Mouse (Mus musculus) hindbrain, embryonic 10.5 days (tissue): ENCODE measurements at regions not wholly inside any gene's neighbourhood (a gene's known extent, or its start where the extent isn't known, plus 50 kb on each side); places are given as distances from the start of the nearest gene placed in this dataset.

Source experiments
- DNase-seq: peaks from one replicate; pipeline ENCODE4 v3.0.0-alpha.2; 2017; ENCODE audit warnings: low spot score
- H3K27ac ChIP-seq: fragments of 300-500 bp; sonication (generic); 2 replicates; pipeline ENCODE4 v1.5.1; 2016; ENCODE audit warnings: mild to moderate bottlenecking, moderate library complexity
- H3K27me3 ChIP-seq: fragments of 300-500 bp; sonication (generic); 2 replicates; pipeline ENCODE4 v1.6.1; 2016; ENCODE audit warnings: mild to moderate bottlenecking; ENCODE audit not compliant: poor library complexity, insufficient read depth, severe bottlenecking
- H3K36me3 ChIP-seq: fragments of 300-500 bp; sonication (generic); 2 replicates; pipeline ENCODE4 v1.6.1; 2016; ENCODE audit warnings: mild to moderate bottlenecking, moderate library complexity
- H3K4me1 ChIP-seq: fragments of 300-500 bp; sonication (generic); replicated peaks from 2 replicates; pipeline ENCODE4 v1.6.1; 2016; ENCODE audit warnings: mild to moderate bottlenecking
- H3K4me3 ChIP-seq: fragments of 300-500 bp; sonication (generic); 2 replicates; pipeline ENCODE4 v1.5.1; 2016; ENCODE audit warnings: mild to moderate bottlenecking, moderate library complexity
- H3K9me3 ChIP-seq: fragments of 300-500 bp; sonication (generic); 2 replicates; pipeline ENCODE4 v1.6.1; 2016; ENCODE audit warnings: mild to moderate bottlenecking, moderate library complexity
- WGBS: fragments of 180-500 bp; shearing (Covaris S2); methylation state at CpG from one replicate; pipeline ENCODE4 v1.1.7; 2016; 5-methylcytosine and 5-hydroxymethylcytosine counted together

DNA sequence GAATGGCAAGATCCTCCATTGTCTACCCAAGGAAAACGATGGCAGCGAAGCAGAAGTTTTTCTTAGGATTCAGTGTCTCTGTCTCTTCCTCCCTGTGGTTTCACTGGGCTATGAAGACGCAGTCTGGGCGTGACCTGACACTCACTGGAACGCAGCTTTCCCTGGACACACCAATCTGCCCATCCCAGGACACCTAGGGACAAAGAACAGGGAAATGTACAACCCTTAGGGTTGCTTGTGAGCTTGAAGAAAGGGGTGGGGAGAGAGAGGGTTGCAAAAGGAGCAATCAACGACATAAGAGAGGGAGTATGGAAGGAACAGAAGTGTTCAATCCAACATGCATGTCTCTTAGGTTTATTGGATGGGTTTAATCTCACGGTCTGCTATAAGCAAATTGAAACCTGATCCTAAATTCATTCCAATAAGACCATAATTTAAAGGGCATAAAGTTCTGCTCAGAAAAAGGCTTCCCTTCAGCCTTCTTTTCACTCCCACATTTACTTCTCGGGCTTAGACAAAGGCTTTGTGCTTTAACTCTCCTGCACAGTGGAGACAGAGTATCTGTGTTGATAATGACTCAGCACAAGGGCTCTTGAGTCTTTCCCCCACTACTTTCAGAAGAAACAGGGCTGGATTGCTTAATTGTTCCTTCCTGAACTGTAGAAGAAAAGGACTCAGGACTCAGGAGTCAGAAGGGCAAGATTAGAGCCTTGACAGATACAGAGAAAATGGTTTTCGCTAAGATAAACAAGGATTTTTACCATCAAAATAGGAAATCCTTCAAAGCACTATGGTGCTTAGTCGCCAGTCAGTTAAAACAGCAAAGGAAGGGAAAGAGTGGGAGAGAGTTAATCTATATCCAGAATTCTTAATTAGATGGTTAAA lies 147.3 kb upstream of the Cited2 start:
- Histone ChIP-seq H3K36me3 (no peaks in the 10 kb centered on the region), H3K27me3 (no peaks in the 10 kb centered on the region), H3K9me3 (no peaks in the 10 kb centered on the region), H3K4me3 (no peak overlapping the region), H3K4me1 (peaks cover 17% of the 10 kb centered on the region), H3K27ac (peak overlapping the region; percentile 69)
- WGBS = 62% methylated on average over 10 of the region's 10 CpGs
- DNase-seq = no peak

DNA sequence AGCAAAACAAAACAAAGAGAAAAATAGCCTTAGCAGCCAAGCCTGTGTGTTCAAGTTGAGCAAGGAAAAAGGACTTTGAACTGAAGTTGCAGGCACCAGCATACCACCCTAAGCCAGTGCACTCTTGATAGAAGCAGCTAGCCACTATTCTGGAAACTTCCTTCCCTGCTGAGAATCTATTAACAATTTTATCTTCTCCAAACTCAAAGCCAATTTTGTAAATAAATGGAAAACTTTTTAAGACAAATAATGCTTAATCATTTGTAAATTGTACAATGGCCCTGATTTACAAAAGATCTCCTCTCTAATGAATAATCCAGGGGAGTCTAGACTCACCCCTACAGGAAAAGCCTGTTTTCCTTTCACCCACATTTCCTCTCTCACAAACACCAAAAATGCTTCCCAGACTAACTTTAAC lies 146.7 kb upstream of the Cited2 start:
- no peak overlapping the region for H3K4me3 ChIP-seq
- H3K9me3 ChIP-seq = no peaks in the 10 kb centered on the region
- DNase-seq = no peak
- H3K27me3 ChIP-seq = no peaks in the 10 kb centered on the region
- H3K36me3 ChIP-seq = no peaks in the 10 kb centered on the region
- peaks cover 17% of the 10 kb centered on the region for H3K4me1 ChIP-seq
- H3K27ac ChIP-seq = 0 out of 2 replicates have a peak overlapping the region, but pooled peaks have one; percentile 69

DNA sequence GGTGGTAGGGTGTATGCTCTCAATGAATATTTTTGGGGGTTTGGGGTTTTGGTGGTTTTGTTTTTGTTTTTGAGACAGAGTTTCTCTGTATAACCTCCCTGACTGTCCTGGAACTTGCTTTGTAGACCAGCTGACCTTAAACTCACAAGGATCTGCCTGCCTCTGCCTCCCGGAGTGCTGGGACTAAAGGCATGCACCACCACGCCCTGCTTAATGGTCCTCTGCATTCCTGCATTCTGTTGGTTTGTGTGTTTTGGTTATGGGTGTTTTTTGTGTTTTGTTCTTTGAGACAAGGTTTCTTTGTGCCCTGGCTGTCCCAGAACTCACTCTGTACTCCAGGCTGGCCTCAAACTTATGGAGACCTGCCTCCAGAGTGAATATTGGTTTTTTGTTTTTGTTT lies 143.6 kb upstream of the Cited2 start:
- H3K4me3 ChIP-seq = no peak overlapping the region
- no peaks in the 10 kb centered on the region for H3K27me3 ChIP-seq
- peaks cover 17% of the 10 kb centered on the region for H3K4me1 ChIP-seq
- no peaks in the 10 kb centered on the region for H3K36me3 ChIP-seq
- H3K9me3 ChIP-seq = no peaks in the 10 kb centered on the region
- no peak overlapping the region for H3K27ac ChIP-seq
- DNase-seq = no peak
- WGBS = 76% methylated on average over 2 of the region's 2 CpGs

DNA sequence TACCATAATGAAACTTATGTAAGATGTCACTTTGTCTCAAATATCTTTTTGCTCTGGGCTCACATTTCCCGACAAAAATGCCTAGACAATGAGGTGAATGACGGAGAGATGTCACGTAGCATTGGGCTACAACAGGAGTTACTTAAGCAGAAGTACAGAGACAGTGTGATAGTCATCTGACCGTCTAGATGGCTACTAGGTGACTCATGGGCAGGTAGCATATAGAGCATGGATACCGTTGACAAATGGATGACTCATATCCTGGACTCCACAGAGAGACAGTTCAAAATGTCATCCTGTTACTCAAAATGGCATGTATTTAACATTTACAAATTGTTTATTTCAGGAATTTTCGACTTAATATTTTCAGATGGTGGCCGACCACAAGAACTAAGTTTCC lies 138.2 kb upstream of the Cited2 start:
- no peaks in the 10 kb centered on the region for H3K27me3 ChIP-seq
- no peak for DNase-seq
- WGBS = 86% methylated on average over 7 of the region's 7 CpGs
- no peaks in the 10 kb centered on the region for H3K36me3 ChIP-seq
- no peaks in the 10 kb centered on the region for H3K9me3 ChIP-seq
- no peak overlapping the region for H3K27ac ChIP-seq
- no peak overlapping the region for H3K4me3 ChIP-seq
- no peaks in the 10 kb centered on the region for H3K4me1 ChIP-seq

DNA sequence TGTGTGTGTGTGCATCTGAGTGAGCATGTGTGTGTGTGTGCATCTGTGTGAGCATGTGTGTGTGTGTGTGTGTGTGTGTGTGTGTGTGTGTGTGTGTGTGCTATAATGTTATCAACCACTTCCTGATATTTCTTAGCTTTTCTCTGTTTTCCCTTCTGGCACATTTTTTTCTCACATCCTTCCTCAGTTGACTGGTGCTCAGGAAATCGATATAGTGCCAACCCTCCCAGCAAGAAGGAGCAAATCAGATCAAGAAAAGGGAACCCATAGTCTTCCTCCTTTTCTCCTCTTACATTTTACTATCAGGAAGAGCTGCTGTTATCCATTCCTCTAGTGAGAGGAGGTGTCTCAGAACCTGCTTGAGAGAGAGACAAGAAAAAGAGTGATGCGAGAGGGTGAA lies 136.1 kb upstream of the Cited2 start:
- H3K4me1 ChIP-seq = no peaks in the 10 kb centered on the region
- no peaks in the 10 kb centered on the region for H3K27me3 ChIP-seq
- no peaks in the 10 kb centered on the region for H3K9me3 ChIP-seq
- no peaks in the 10 kb centered on the region for H3K36me3 ChIP-seq
- no peak overlapping the region for H3K27ac ChIP-seq
- H3K4me3 ChIP-seq = no peak overlapping the region
- no peak for DNase-seq
- WGBS = 96% methylated on average over 2 of the region's 2 CpGs

DNA sequence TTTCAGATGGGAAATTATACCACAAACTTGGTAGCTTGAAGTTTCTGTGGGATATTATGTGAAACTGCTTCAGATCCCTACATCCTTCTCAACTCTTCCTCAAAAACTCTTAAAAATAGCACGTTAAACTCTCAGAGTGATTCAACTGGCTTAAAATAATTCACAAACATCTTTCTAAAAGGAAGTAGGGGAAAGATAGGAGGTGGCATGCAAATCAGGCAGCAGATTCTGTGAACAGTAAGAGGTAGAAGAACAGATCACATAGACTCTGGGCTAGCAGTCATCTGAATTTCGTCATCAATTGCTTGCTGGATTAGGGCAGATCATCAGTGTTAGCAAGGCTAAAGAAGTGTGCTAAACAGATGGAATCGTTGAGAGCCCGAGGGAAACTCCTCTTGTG lies 133.9 kb upstream of the Cited2 start:
- WGBS = 85% methylated on average over 4 of the region's 4 CpGs
- DNase-seq = no peak
- Histone ChIP-seq H3K4me1 (no peaks in the 10 kb centered on the region), H3K4me3 (no peak overlapping the region), H3K9me3 (no peaks in the 10 kb centered on the region), H3K27ac (no peak overlapping the region), H3K27me3 (no peaks in the 10 kb centered on the region), H3K36me3 (no peaks in the 10 kb centered on the region)

DNA sequence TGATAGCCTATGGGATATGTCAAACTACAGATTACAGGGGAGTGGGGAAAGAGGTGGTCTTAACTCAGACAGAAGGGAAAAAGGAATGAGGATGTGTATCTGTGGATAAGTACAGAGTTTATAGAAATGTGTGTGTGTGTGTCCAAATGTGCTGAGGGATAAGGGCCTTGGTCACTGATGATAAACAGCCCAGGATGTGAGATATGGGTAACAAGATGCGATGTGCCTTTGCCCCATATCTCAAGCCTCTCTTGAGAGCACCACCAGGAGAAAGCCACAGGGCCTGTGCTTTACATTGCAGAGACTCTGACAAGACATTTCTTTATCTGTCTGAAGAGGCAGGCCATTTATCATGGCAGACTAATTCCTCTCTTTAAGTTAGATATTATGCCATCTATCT lies 132.8 kb upstream of the Cited2 start:
- H3K36me3 ChIP-seq = no peaks in the 10 kb centered on the region
- WGBS = 83% methylated on average over 1 of the region's 1 CpGs
- H3K4me3 ChIP-seq = no peak overlapping the region
- H3K4me1 ChIP-seq = no peaks in the 10 kb centered on the region
- no peaks in the 10 kb centered on the region for H3K9me3 ChIP-seq
- H3K27me3 ChIP-seq = no peaks in the 10 kb centered on the region
- no peak for DNase-seq
- no peak overlapping the region for H3K27ac ChIP-seq

DNA sequence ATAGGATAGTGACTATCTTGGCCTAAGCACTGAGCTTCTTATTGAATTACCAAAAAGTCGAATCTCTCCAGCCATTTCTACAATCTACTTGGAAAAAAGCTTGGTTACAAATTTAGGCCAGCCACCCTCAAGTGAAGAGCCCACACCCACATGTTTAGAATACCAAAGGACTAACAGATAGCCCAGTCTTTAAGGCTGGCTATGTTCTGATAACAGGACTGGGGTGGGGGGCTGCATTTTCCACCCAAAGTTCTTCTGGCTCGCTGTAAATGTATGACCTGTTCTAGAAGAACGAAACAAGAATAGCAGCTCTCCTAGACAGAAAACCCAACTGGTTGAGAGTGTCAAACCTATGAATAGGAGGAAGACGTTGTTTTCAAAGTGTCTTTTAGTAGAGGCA lies 130.6 kb upstream of the Cited2 start:
- no peaks in the 10 kb centered on the region for H3K36me3 ChIP-seq
- DNase-seq = no peak
- no peak overlapping the region for H3K4me3 ChIP-seq
- no peaks in the 10 kb centered on the region for H3K9me3 ChIP-seq
- WGBS = 86% methylated on average over 4 of the region's 4 CpGs
- no peaks in the 10 kb centered on the region for H3K4me1 ChIP-seq
- no peaks in the 10 kb centered on the region for H3K27me3 ChIP-seq
- no peak overlapping the region for H3K27ac ChIP-seq

DNA sequence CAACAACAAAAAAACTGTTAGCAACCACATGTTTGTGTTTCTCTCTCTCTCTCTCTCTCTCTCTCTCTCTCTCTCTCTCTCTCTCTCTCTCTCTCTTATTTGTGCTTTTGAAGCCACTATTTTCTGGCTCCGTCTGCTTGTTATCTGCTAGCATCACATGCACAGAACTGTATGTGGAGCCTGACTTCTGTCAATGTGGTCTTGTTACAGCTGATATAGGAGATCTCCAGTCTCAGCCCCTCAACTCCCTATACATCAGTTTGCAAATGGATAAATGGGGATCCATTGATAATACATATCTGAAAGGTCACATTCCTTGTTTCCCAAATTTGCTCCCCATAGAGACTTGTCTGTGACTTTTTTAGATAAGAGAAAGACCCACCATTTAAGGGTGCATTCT lies 126.9 kb upstream of the Cited2 start:
- Histone ChIP-seq H3K9me3 (no peaks in the 10 kb centered on the region), H3K4me1 (peaks cover 20% of the 10 kb centered on the region), H3K27me3 (no peaks in the 10 kb centered on the region), H3K36me3 (no peaks in the 10 kb centered on the region), H3K4me3 (no peak overlapping the region), H3K27ac (no peak overlapping the region)
- no peak for DNase-seq
- WGBS = 86% methylated on average over 1 of the region's 1 CpGs

DNA sequence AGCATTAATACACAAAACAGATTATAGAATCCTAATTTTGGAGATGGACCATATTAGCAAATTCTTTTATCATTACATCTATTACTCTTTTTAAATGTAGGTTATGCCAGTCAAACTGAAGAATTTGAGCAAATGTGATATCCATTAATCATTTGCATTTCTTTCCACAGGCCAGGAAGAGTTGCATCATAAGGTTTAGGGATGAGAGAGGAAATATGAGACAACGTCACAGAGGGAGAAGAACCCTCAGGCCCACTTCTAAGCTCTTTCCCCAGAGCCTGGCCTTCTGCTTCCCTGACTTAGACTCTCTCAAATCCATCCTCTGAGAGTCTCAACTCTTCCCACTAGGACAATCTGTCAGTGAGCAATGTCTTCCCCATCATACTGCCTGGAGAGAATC lies 126.3 kb upstream of the Cited2 start:
- H3K27ac ChIP-seq = no peak overlapping the region
- WGBS = 84% methylated on average over 1 of the region's 1 CpGs
- H3K36me3 ChIP-seq = no peaks in the 10 kb centered on the region
- H3K4me1 ChIP-seq = peaks cover 21% of the 10 kb centered on the region
- DNase-seq = no peak
- no peaks in the 10 kb centered on the region for H3K9me3 ChIP-seq
- no peaks in the 10 kb centered on the region for H3K27me3 ChIP-seq
- no peak overlapping the region for H3K4me3 ChIP-seq

DNA sequence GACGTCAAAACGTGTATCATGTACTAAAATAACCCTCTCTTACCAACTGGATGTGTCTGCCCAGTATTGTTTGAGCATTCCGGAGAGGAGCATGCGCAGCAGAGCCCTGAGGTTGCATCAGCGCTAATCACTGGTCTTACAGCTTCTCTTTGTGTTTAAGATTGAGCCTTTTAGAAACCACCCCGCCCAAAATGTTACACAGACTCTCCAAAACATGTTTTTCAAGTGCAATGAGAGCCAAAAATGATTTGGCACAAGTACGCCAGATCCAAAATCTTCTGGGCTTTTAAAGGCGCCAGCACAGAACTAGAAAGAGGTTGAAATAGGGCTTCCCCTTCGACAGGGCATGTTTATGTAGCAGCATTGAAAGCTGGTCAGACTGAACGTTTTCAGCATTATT lies 123.8 kb upstream of the Cited2 start:
- WGBS = 88% methylated on average over 10 of the region's 10 CpGs
- Histone ChIP-seq H3K4me1 (peaks cover 21% of the 10 kb centered on the region), H3K36me3 (no peaks in the 10 kb centered on the region), H3K9me3 (no peaks in the 10 kb centered on the region), H3K27ac (no peak overlapping the region), H3K27me3 (no peaks in the 10 kb centered on the region), H3K4me3 (no peak overlapping the region)
- DNase-seq = no peak

DNA sequence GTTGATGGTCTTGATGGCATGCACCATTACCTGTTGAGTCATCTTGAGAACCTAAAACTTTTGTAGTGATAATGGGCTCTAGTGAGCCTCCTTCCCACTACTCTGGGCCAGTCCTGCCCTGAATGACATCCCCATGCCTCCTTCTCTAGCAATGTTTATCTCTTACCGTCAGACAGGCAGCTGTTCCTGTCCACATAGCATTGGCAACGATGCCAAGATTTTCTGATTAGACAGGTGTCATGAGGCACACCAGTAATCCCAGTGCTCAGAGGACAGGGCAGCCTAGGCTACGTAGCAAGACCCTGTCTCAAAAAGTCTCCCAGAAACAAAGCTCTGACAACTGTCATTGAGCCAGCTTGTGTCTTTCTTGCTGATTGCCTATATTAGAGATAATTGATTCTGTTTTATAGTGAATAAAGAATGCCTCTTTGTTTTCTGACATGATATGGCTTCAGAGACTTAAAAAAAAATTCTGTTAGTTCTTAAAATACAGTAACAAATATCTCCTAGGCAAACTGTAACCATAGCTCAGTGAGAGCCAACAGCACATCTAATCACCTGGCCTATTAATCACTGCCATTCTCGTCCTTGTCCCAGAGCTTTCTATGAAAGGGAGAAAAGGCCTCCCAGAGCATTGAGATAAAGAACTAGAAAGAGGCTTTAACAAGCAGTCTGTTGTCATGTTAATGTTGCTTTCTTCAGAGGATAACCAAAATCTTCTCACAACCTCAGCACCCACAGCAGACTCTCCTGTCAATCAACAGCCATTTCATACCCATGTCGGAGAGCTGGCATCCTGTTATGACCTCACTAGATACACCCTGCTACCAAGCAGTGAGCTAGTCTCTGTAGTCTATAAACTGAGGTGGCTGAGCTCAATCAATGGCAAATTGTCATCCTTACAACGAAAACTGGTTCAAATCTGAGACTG lies 122.9 kb upstream of the Cited2 start:
- DNase-seq = no peak
- 56% methylated on average over 6 of the region's 6 CpGs for WGBS

DNA sequence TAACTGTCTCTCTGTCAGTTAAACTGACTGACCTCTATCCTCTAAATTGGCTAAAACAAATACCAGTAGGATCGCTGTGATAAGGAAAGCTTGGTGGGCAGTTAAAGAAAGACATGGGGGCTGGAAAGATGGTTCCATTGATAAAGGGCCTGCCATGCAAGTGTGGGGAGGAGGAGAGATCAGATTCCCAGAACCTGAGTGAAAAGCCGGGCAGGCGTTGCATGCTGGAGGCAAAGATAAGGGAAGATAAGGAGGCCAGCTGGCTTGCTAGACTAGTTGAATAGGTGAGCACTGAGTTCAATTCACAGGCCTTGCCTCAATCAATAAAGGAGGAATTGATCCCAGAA lies 122.3 kb upstream of the Cited2 start:
- no peak overlapping the region for H3K4me3 ChIP-seq
- H3K36me3 ChIP-seq = no peaks in the 10 kb centered on the region
- DNase-seq = no peak
- peak overlapping the region; percentile 40; the same call in 1 of the 2 replicates for H3K27ac ChIP-seq
- WGBS = 52% methylated on average over 3 of the region's 3 CpGs
- no peaks in the 10 kb centered on the region for H3K9me3 ChIP-seq
- H3K27me3 ChIP-seq = no peaks in the 10 kb centered on the region
- H3K4me1 ChIP-seq = peaks cover 21% of the 10 kb centered on the region

More for the DNA sequence above, 122.9 kb upstream of the Cited2 start:
- Histone ChIP-seq H3K9me3 (no peaks in the 10 kb centered on the region), H3K4me3 (no peak overlapping the region), H3K36me3 (no peaks in the 10 kb centered on the region), H3K4me1 (peaks cover 21% of the 10 kb centered on the region), H3K27ac (peak overlapping the region; percentile 40; the same call in 1 of the 2 replicates), H3K27me3 (no peaks in the 10 kb centered on the region)
